Mouse (Mus musculus): ENCODE measurements around the gene Ppip5k2. TPM values are rescaled to one million over a fixed set of nuclear protein-coding genes. Genes with fewer than 3 reads are reported as not detected.
"Not testable (repeated sequence)": the region's sequence is repeated elsewhere in the genome, so short reads cannot be mapped to it uniquely, and the experiment has no call there.

The Ppip5k2 gene
- total RNA-seq (2014; fragmentation: Nextera tagmentation) (52.7 and 57.5 TPM in 2 replicates), total RNA-seq (2017) (64.8 and 82.9 TPM in 2 replicates)

GRCm38 (mm10) chr1:97769904-97770753 lies at the start of gene Ppip5k2, which contains the start of gene Gin1:
Gene Ppip5k2, minus strand, starts transcription at chr1:97770411.
Gene Gin1, plus strand, starts transcription at chr1:97770172.
- ATAC-seq (replicated peaks; ENCODE audit: poor library complexity, severe bottlenecking) = peak; percentile 81

DNA sequence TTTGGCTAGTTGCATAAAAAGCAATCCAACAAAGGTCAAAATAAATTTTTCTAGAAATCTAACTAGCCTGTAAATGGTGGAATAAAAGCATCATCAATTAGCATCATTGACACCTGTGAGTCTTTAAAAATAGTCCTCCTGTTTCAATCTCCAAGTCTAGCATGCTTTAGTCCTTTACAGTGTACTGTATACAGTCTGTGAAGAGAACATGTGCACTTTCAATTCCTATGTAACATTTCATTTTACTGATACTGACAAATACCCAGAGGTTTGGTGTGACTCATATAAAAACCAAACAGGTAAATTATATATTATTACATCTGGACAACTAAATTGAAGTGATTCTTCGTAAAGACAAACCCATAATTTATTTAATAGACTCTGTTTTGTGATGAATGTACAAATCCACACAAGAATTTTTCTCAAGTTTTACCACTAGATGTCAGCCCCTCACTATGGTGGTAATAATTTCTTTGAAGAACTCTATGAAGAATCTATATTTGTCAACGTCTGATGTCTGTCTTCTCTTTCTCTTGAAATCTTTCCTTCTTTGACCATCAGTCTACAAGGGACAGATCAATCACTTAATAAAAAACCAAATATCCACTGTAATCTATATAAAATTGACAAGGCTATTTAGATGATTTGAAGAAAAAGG lies 39.2 kb upstream of the Ppip5k2 start:
- no peak; the same call in 1 of the 2 replicates for ATAC-seq (replicated peaks; ENCODE audit: poor library complexity, severe bottlenecking)

- no peak for ATAC-seq (replicated peaks; ENCODE audit: poor library complexity, severe bottlenecking)
Measured at GRCm38 (mm10) chr1:97804520-97804919, 34.3 kb upstream of the Ppip5k2 start.

GRCm38 (mm10) chr1:97802207-97802902 lies 32.1 kb upstream of the Ppip5k2 start:
- ATAC-seq (replicated peaks; ENCODE audit: poor library complexity, severe bottlenecking) = peak; percentile 58

DNA sequence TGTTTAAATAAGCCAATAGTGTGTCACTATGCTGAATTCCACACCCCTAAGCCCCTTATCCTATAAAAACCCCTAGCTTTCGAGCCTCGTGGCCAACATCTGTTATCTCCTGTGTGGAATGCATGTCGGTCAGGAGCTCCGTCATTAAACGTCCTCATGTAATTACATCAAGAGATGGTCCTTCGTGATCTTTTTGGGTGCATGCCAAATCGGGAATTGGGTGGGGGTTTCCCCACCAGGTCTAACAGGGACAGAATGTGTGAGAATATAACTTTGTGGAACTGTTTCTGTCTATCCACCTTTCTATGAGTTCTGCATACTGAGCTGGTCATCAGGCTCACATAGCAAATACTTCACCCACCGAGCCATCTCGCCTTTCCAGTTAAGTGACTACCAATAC lies 25.7 kb upstream of the Ppip5k2 start:
- ATAC-seq (replicated peaks; ENCODE audit: poor library complexity, severe bottlenecking) = no peak

DNA sequence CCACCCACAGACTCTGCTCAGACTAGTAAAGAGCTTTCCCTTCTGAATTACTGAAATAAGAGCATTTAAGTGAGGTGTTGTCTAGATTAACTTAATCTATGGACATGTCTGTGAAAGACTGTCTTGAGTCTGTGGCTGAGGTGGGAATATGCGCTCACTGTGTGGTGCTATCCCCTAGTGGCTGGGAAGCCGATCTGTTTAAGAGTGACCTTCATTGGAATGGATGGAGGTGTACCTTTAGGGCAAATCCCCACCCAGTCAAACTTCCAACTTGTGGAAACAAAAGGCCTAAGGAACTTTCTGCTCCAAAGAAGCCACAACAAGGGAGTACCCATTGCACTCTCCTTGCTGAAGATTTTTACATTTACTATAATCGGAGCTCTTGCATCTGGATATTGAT lies 23.9 kb upstream of the Ppip5k2 start:
- ATAC-seq (replicated peaks; ENCODE audit: poor library complexity, severe bottlenecking) = no peak

GRCm38 (mm10) chr1:97788490-97788889 lies 18.3 kb upstream of the Ppip5k2 start:
- ATAC-seq (replicated peaks; ENCODE audit: poor library complexity, severe bottlenecking) = no peak

DNA sequence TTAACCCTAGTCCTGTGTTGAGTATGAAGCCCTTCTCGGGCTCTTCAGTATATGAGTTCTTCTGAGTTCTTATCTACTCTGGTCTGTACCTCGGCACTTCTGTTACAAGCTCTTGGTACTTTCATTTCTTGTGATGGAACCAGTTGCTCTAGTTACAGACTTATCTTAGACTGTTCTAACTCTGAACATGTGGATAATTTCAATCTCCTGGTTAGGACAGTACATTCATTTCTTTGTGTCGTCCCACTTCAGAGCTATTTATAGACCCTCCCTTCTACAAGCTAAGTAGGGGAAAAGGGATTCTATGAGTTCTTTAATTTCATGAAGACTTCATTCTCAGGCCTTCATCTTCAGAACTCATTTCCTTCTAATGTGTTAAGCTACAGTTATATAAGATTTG lies 17.5 kb upstream of the Ppip5k2 start:
- ATAC-seq (replicated peaks; ENCODE audit: poor library complexity, severe bottlenecking) = no peak

GRCm38 (mm10) chr1:97785685-97786393 lies 15.6 kb upstream of the Ppip5k2 start:
- ATAC-seq (replicated peaks; ENCODE audit: poor library complexity, severe bottlenecking) = no peak

- ATAC-seq (replicated peaks; ENCODE audit: poor library complexity, severe bottlenecking) = no peak
Measured at GRCm38 (mm10) chr1:97784928-97785327, 14.7 kb upstream of the Ppip5k2 start.

GRCm38 (mm10) chr1:97781674-97782073 lies 11.5 kb upstream of the Ppip5k2 start:
- peak; percentile 92 for ATAC-seq (replicated peaks; ENCODE audit: poor library complexity, severe bottlenecking)

- no peak for ATAC-seq (replicated peaks; ENCODE audit: poor library complexity, severe bottlenecking)
Measured at GRCm38 (mm10) chr1:97773973-97774372, 3.8 kb upstream of the Ppip5k2 start.

DNA sequence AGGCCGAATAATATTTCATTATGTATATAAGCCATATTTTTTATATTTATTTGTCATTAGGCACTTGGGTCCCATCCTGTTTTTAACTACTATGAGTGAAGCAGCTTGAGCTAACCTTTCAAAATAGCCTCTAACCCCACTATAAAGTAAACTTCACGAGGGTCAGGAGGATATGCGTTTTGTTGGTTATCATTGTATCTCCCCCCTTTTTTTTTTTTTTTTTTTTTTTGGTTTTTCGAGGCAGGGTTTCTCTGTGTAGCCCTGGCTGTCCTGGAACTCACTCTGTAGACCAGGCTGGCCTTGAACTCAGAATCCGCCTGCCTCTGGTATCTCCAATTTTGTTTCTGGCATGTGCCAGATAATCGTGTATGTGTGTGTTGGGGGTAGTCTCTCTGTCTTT lies 3.2 kb upstream of the Ppip5k2 start:
- no peak for ATAC-seq (replicated peaks; ENCODE audit: poor library complexity, severe bottlenecking)

GRCm38 (mm10) chr1:97771727-97772126 lies 1.5 kb upstream of the Ppip5k2 start:
- ATAC-seq (replicated peaks; ENCODE audit: poor library complexity, severe bottlenecking) = no peak

GRCm38 (mm10) chr1:97771118-97771517 lies 907 bp upstream of the Ppip5k2 start:
- peak; percentile 18 for ATAC-seq (replicated peaks; ENCODE audit: poor library complexity, severe bottlenecking)

- ATAC-seq (replicated peaks; ENCODE audit: poor library complexity, severe bottlenecking) = peak; percentile 45
Measured at GRCm38 (mm10) chr1:97769294-97769903, 812 bp downstream of the Ppip5k2 start.

DNA sequence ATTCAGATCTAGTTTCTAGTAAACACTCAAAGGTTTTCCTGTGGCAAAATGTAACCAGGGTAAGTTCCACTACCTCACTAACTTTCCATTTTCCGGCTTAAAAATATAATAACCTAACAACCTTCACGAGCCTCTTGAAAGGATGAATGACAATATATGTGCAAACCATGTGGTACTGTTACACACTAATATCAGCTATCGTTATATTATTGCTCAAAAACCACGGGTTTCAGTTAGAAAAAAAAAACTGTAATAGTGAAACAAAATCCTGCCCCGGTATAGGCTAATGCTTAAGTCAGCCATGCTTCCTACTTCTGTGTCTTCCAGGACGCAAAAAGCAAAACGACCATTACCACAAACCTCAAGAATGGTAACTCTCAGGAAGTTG lies 1.3 kb downstream of the Ppip5k2 start:
- peak; percentile 32 for ATAC-seq (replicated peaks; ENCODE audit: poor library complexity, severe bottlenecking)

DNA sequence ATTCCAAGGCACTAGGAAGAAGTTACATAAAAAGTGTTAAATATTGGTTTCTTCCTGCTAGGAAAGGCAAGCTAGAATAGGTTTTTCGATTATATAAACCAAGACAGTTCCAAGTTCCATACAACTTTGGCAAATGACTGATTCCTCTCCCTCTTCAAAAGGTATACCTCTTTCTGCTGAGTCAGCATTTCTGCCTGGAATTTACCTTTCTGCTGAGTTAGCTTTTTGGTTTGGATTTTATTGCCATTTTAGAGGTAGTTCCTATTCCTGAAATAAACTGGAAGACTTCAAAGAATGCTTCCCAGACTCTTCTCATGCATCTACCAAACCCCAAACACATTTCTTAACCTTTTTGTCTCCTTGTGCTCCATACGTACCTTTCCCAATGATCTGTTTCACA lies 2.1 kb downstream of the Ppip5k2 start:
- ATAC-seq (replicated peaks; ENCODE audit: poor library complexity, severe bottlenecking) = no peak

GRCm38 (mm10) chr1:97765712-97766111 lies 4.5 kb downstream of the Ppip5k2 start:
- ATAC-seq (replicated peaks; ENCODE audit: poor library complexity, severe bottlenecking) = not testable (repeated sequence)

DNA sequence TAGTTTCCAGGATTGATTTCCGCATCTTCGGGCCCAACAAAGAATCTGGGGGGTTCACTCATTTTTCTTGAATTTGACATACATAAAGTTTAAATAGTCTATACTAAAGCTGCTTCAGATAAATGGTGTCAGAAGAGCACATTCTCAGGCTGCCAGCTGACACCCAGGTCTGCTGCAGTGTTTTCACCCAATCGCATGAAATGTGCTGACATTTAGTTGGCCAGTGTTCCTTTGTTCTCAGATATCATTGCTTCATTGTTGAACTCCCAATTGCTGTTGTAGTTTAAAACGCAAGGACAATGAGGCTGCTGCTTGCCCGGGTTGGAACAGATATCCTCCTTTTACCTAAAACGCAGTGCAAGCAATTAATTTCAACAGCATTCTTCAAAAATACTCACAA lies 8.7 kb downstream of the Ppip5k2 start:
- ATAC-seq (replicated peaks; ENCODE audit: poor library complexity, severe bottlenecking) = no peak

Measured in granulocyte monocyte progenitor cell, adult 5-6 weeks (primary cell).